Mouse (Mus musculus): ENCODE results near the gene Arhgap27. TPM values are rescaled to one million over a fixed set of nuclear protein-coding genes. Genes with fewer than 3 reads are reported as not detected.
A peak's percentile ranks its signal among the peaks of the same experiment; 100 is the strongest.
"Not testable (repeated sequence)": the region's sequence is repeated elsewhere in the genome, so short reads cannot be mapped to it uniquely, and the experiment has no call there.

Arhgap27 gene
- polyA plus RNA-seq, 2 experiments from 2014 or later = 21.4 to 36.6 TPM

DNA sequence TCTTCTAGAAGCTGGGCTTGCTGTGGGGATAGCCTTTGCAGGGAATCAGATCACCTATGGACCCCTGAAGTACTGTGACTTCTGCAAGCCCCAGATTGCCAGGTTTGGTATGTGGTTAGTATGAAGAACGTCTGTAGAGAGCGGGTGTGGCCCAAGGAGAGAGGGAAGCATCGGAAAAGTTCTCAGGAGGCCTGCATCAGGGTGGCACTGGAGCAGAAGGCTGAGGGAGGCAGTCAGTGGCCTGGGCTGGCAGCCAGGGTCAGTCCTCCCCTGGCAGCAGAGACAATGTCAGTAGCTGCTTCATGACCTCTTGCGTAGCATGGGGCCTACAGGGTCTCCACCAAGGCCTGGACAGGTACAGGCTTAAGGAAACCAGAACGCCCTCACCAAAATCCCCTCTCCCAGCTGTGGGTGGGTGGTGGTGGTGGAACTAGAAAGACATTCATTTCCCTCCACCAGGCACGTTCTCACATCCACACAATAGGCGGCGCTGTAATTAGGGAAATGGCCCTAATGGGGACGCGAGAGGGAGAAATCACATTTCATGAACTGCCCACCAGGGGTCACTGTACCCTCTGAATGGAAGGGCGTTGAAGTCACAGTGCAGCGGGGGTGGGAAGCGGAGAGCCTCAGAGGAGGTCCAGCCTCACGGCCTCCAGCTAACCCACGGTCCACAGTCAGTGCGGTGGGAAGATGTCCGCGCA lies 31.2 kb downstream of the Arhgap27 start:
- peak; percentile 77 for ATAC-seq

GRCm38 (mm10) chr11:103331502-103332185 lies 31.8 kb downstream of the Arhgap27 start:
- no peak for ATAC-seq

DNA sequence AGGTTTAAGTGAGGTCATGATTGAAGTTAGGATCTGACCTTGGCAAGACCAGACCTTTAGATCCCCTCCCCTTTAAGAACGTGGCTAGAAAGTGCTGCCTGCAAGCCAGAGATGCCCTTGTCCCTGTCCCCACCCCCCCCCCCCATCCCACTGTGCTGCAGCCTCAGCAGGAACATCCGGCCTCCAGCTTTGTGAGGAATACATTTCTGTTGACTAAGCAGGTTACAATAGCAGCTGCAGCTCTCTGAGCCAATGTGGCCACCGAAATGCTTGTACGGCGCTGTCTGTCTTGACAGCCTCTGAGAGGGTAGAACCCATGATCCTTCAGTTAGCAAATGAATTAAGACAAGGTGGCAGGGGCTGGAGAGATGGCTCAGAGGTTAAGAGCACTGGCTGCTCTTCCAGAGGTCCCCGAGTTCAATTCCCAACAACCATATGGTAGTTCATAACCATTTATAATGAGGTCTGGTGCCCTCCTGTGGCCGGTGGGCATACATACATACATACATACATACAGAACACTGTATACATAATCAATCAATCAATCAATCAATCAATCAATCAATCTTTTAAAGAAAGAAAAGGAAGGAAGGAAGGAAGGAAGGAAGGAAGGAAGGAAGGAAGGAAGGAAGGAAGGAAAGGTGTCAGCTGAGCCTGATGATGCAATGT lies 32.7 kb downstream of the Arhgap27 start:
- no peak for ATAC-seq

DNA sequence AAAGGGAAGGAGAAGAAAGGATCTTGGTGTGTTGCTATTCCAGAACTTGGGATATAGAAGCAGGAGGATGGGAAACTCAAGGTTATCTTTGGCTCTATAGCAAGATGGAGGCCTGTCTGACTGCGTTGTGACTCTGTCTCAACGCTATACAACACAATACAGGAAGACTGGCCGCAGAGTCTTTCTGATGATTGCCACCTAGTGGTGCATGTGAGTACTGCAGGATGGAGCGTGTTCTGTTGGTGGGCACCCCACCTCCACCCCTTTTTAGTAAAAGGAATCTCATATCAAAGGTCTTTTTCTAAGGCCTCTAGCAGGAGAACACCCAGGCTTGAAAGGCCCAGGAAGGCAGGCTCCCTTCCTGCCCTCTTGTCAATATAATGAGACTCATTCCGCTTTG lies 36.5 kb downstream of the Arhgap27 start:
- peak; percentile 79 for ATAC-seq

GRCm38 (mm10) chr11:103325172-103325571 lies 38.3 kb downstream of the Arhgap27 start:
- peak; percentile 66 for ATAC-seq

DNA sequence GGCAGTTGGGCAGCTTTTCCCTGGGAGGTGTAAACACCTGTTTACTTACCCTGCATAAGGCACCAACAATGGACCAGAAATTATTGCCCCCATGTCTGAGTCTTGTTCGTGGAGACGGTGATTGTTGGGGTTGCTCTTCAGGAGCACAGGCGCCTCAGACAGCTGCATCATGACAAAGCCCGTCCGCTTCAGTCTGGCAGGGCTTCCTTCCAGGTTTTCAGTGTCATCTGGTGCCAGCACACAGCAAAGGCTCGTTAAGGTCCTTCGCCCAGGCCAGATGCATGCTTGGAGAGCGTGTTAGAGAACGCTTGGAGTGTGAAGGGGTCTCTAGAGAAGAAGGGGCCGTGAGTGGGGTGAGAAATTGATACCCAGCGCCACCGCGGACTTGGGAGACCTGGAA lies 38.8 kb downstream of the Arhgap27 start:
- ATAC-seq = no peak

GRCm38 (mm10) chr11:103322832-103323231 lies 40.7 kb downstream of the Arhgap27 start:
- not testable (repeated sequence) for ATAC-seq

GRCm38 (mm10) chr11:103320646-103321045 lies 42.8 kb downstream of the Arhgap27 start:
- no peak for ATAC-seq

GRCm38 (mm10) chr11:103320196-103320595 lies 43.3 kb downstream of the Arhgap27 start:
- no peak for ATAC-seq

DNA sequence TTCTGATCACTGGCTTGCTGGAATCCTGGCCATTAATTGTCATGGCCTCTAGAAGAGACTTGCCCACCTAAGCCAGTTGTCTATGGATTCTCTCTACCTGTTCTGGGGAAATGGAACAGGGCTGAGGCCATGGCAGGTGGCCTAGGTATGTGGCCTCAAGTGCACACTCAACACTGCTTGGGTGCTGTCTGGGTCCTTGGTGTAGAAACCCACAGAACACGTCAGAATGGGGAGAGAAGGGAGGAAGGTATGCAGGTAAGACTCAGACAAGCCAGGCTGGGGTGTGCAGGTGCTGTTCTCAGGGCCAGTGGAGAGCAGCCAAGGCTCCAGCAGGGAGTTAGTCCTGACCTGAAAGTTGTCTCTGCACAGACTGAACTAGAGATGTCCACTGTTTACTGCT lies 45.5 kb downstream of the Arhgap27 start:
- ATAC-seq = no peak

GRCm38 (mm10) chr11:103315379-103315778 lies 48.1 kb downstream of the Arhgap27 start:
- ATAC-seq = no peak

DNA sequence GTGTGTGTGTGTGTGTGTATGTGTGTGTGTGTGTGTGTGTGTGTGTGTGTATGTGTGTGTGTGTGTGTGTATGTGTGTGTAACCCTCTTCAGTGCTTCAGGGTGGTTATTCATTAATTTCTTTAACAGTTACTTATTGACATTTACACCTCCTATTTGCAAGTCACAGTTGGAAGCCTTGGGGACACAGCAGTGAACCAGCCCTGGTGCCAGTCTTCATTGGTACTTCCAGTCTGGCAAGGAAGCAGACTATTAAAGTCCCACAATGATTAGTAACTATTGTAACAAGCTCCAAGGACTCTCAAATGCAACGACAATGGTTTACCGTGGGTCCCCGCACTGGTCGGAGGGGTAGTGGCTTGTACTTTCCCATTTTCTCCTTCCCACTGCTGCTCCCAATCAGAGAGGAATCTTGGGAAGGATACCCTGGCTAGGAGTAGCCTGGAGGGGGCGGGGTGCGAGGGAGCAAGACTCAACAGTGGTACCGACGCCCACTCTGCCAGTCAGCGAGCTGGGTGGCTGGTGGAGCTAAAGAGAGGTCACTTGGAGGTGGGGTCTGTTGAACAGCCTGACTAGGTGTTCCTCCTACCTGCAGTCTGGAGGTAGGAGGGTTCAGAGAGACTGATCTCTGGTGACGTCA lies 48.6 kb downstream of the Arhgap27 start:
- no peak for ATAC-seq

GRCm38 (mm10) chr11:103313542-103313941 lies 50.0 kb downstream of the Arhgap27 start:
- no peak for ATAC-seq

GRCm38 (mm10) chr11:103312655-103313255 lies 50.7 kb downstream of the Arhgap27 start:
- ATAC-seq = no peak

- ATAC-seq = no peak
Measured at GRCm38 (mm10) chr11:103311960-103312611, 51.4 kb downstream of the Arhgap27 start.

- no peak for ATAC-seq
Measured at GRCm38 (mm10) chr11:103309956-103310574, 53.4 kb downstream of the Arhgap27 start.

GRCm38 (mm10) chr11:103307910-103308309 lies 55.6 kb downstream of the Arhgap27 start:
- ATAC-seq = peak; percentile 66

- ATAC-seq = no peak
Measured at GRCm38 (mm10) chr11:103304525-103304924, 59.0 kb downstream of the Arhgap27 start.

DNA sequence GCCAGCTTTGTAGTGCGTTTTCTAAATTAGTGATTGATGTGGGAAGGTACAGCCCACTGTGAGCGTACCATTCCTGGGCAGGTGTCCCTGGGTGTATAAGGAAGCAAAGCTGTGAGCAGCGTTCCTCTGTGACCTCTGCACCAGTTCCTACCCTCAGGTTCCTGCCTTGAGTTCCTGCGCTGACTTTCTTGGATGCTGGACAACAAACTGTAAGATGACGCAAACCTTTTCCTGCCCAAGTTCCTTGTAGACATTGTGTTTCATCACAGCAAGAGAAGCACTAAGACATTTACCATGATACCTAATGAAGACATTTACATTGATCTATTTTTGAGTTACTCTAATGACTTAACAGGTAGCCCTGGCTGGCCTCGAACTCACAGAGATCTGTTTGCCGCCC lies 68.7 kb downstream of the Arhgap27 start:
- ATAC-seq = no peak

- no peak for ATAC-seq
Measured at GRCm38 (mm10) chr11:103294066-103294465, 69.4 kb downstream of the Arhgap27 start.

GRCm38 (mm10) chr11:103292890-103293287 lies 70.6 kb downstream of the Arhgap27 start:
- ATAC-seq = no peak
